Mouse (Mus musculus) ES-Bruce4 (cell line): ENCODE data around the gene Iqschfp. TPM values are rescaled to one million over a fixed set of nuclear protein-coding genes. Genes with fewer than 3 reads are reported as not detected.

Source experiments
- H3K27ac ChIP-seq: 2 replicates; pipeline ENCODE4 v1.5.1; 2012; ENCODE audit warnings: low read length, inconsistent platforms; ENCODE audit not compliant: insufficient read depth
- H3K27me3 ChIP-seq: 2 replicates; pipeline ENCODE4 v1.6.1; 2012; ENCODE audit warnings: mild to moderate bottlenecking, low read length, inconsistent platforms; ENCODE audit not compliant: control insufficient read depth, poor library complexity, insufficient read depth, severe bottlenecking
- H3K36me3 ChIP-seq: 2 replicates; pipeline ENCODE4 v1.6.1; 2012; ENCODE audit warnings: inconsistent platforms, mild to moderate bottlenecking, low read length, moderate library complexity; ENCODE audit not compliant: control insufficient read depth, poor library complexity, insufficient read depth, severe bottlenecking
- H3K4me1 ChIP-seq: one replicate; pipeline ENCODE4 v1.8.1; 2011; ENCODE audit warnings: low read length; ENCODE audit not compliant: control insufficient read depth, insufficient read depth
- H3K4me3 ChIP-seq: 2 replicates; pipeline ENCODE4 v1.5.1; 2011; ENCODE audit warnings: low read depth, mild to moderate bottlenecking, low read length
- H3K9ac ChIP-seq: 2 replicates; pipeline ENCODE4 v1.6.1; 2012; ENCODE audit warnings: low read depth, mild to moderate bottlenecking, inconsistent platforms; ENCODE audit not compliant: poor library complexity, severe bottlenecking
- H3K9me3 ChIP-seq: replicated peaks from 2 replicates; pipeline ENCODE4 v1.6.1; 2012; ENCODE audit warnings: mild to moderate bottlenecking, low read length, inconsistent platforms; ENCODE audit not compliant: control insufficient read depth, poor library complexity, insufficient read depth, severe bottlenecking
- CTCF ChIP-seq: IDR thresholded peaks from one replicate; pipeline ENCODE4 v1.8.1; 2011; ENCODE audit warnings: low read depth, low read length
- EP300 ChIP-seq: IDR thresholded peaks from 2 replicates; pipeline ENCODE4 v1.6.1; 2011; ENCODE audit warnings: low read depth, low read length; ENCODE audit not compliant: insufficient read depth
- POLR2A ChIP-seq: IDR thresholded peaks from one replicate; pipeline ENCODE4 v1.8.1; 2011; ENCODE audit warnings: low read length; ENCODE audit not compliant: insufficient read depth
- polyA plus RNA-seq: library from polyadenylated mRNA; stranded (reverse); fragments of >200 nt; gene quantifications from 2 replicates; pipeline ENCODE4 v1.2.4, GENCODE M21; 2011; ENCODE audit warnings: low read depth; ENCODE audit not compliant: missing spikeins, insufficient read depth, insufficient read length

Gene Iqschfp
- polyA plus RNA-seq, 1 experiment, result not detected

GRCm38 (mm10) chr3:68353492-68353891 is 461.5 kb downstream of the Iqschfp start:
- TF ChIP-seq POLR2A (no peak), EP300 (no peak), CTCF (no peak)
- no peak overlapping the region for H3K27ac ChIP-seq
- H3K27me3 ChIP-seq, result no peaks in the 10 kb centered on the region
- H3K9me3 ChIP-seq, result no peaks in the 10 kb centered on the region
- no peaks in the 10 kb centered on the region for H3K36me3 ChIP-seq
- no peak overlapping the region for H3K4me3 ChIP-seq
- H3K4me1 ChIP-seq, result no peaks in the 10 kb centered on the region
- H3K9ac ChIP-seq, result no peak overlapping the region

GRCm38 (mm10) chr3:68356516-68356915 is 464.5 kb downstream of the Iqschfp start:
- H3K9ac ChIP-seq, result no peak overlapping the region
- no peaks in the 10 kb centered on the region for H3K4me1 ChIP-seq
- H3K27me3 ChIP-seq, result no peaks in the 10 kb centered on the region
- no peak overlapping the region for H3K4me3 ChIP-seq
- TF ChIP-seq POLR2A, result no peak
- TF ChIP-seq EP300, result no peak
- TF ChIP-seq CTCF, result no peak
- no peak overlapping the region for H3K27ac ChIP-seq
- no peaks in the 10 kb centered on the region for H3K9me3 ChIP-seq
- no peaks in the 10 kb centered on the region for H3K36me3 ChIP-seq

GRCm38 (mm10) chr3:68368029-68368428 is 476.0 kb downstream of the Iqschfp start:
- H3K9ac ChIP-seq, result no peak overlapping the region
- H3K27me3 ChIP-seq, result no peaks in the 10 kb centered on the region
- TF ChIP-seq EP300 (no peak), CTCF (no peak), POLR2A (no peak)
- no peaks in the 10 kb centered on the region for H3K4me1 ChIP-seq
- no peak overlapping the region for H3K4me3 ChIP-seq
- H3K36me3 ChIP-seq, result no peaks in the 10 kb centered on the region
- no peaks in the 10 kb centered on the region for H3K9me3 ChIP-seq
- H3K27ac ChIP-seq, result no peak overlapping the region

GRCm38 (mm10) chr3:68372925-68373324 is 480.9 kb downstream of the Iqschfp start:
- no peaks in the 10 kb centered on the region for H3K36me3 ChIP-seq
- H3K4me3 ChIP-seq, result no peak overlapping the region
- H3K27ac ChIP-seq, result no peak overlapping the region
- no peak overlapping the region for H3K9ac ChIP-seq
- no peaks in the 10 kb centered on the region for H3K4me1 ChIP-seq
- TF ChIP-seq POLR2A (no peak), EP300 (no peak), CTCF (no peak)
- H3K27me3 ChIP-seq, result no peaks in the 10 kb centered on the region
- H3K9me3 ChIP-seq, result no peaks in the 10 kb centered on the region

GRCm38 (mm10) chr3:68375100-68375508 is 483.1 kb downstream of the Iqschfp start:
- Histone ChIP-seq H3K27ac (no peak overlapping the region), H3K27me3 (no peaks in the 10 kb centered on the region), H3K9ac (no peak overlapping the region), H3K4me1 (no peaks in the 10 kb centered on the region), H3K9me3 (no peaks in the 10 kb centered on the region), H3K36me3 (no peaks in the 10 kb centered on the region), H3K4me3 (no peak overlapping the region)
- no peak for TF ChIP-seq CTCF
- no peak for TF ChIP-seq POLR2A
- TF ChIP-seq EP300, result no peak

- no peaks in the 10 kb centered on the region for H3K4me1 ChIP-seq
- no peaks in the 10 kb centered on the region for H3K27me3 ChIP-seq
- H3K4me3 ChIP-seq, result no peak overlapping the region
- TF ChIP-seq CTCF (no peak), EP300 (no peak), POLR2A (no peak)
- no peaks in the 10 kb centered on the region for H3K9me3 ChIP-seq
- H3K27ac ChIP-seq, result no peak overlapping the region
- H3K9ac ChIP-seq, result no peak overlapping the region
- no peaks in the 10 kb centered on the region for H3K36me3 ChIP-seq
These were observed 485.6 kb downstream of the Iqschfp start for GRCm38 (mm10) chr3:68377452-68378198.
